Mouse (Mus musculus) heart, postnatal 36 days (tissue): ENCODE results near the gene a. TPM values are rescaled to one million over a fixed set of nuclear protein-coding genes. Genes with fewer than 3 reads are reported as not detected.
A peak's percentile ranks its signal among the peaks of the same experiment; 100 is the strongest.
"Not testable (repeated sequence)": the region's sequence is repeated elsewhere in the genome, so short reads cannot be mapped to it uniquely, and the experiment has no call there.

Source experiments
- DNase-seq, 2 experiments: peaks; one replicate each; pipeline ENCODE4 v3.0.0; 2021 to 2022
- intact Hi-C: fragments of 180-260 bp; cut with DNase I; formaldehyde crosslinking; loops from one replicate; pipeline ENCODE4 v1.15.1; 2025
- total RNA-seq, 2 experiments: library from RNA; stranded (reverse); gene quantifications; 2 replicates each; pipeline ENCODE4 v1.2.3; 2021

Gene a
- total RNA-seq, 2 experiments from 2014 or later: not detected

DNA sequence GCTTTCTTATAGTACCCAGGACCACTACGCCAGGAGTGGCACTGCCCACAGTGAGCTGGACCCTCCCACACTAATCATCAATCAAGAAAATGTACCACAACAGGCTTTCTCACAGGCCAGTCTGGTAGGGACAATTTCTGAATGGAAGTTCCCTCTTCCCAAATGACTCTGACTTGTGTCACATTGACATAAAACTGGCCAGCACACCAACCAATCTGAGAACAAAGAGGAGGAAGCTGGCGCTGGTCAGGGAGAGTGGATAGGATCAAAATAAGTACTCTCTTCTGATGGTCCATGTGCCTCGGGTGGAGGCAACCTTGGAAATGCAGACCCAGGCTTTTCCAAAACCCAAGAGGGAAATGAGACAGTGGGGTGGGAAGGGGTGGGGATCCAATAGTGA lies 253.3 kb downstream of the a start:
- intact Hi-C loops: no loop called here
- DNase-seq: no peak

DNA sequence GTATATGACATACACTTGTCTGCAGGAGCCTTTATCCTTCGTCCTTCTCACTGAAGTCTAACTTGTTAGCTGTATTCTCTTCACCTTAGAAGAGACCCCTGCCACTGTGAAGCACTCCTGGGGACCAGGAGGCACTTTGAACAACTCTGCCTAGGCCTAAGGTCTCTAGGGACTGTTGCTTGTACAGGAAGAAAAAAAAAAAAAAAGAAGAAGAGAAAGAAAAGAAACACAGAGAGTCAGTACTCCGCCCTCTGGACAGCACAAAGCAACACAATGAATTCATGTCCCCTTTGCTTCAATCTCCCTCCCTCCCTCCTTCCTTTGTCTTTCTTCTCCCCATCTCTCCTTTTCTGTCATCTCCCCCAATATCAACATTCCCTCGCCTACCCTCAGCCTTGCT lies 253.9 kb downstream of the a start:
- intact Hi-C loops: no loop called here
- no peak for DNase-seq

DNA sequence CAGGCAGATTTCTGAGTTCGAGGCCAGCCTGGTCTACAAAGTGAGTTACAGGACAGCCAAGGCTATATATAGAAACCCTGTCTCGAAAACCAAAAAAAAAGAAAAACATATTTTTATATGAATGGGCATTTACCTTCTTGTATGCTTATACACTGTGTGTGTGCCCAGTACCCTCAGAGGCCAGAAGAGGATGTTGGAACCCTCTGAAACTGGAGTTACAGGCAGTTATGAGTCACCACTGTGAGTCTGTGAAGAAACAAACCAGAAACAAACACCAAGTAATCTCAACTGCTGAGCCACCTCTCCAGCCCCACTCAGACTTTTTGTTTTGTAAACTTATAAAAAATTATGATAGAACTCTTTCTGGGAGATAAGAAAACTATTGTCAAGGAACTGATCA lies 255.6 kb downstream of the a start:
- intact Hi-C loops: no loop called here
- no peak for DNase-seq

DNA sequence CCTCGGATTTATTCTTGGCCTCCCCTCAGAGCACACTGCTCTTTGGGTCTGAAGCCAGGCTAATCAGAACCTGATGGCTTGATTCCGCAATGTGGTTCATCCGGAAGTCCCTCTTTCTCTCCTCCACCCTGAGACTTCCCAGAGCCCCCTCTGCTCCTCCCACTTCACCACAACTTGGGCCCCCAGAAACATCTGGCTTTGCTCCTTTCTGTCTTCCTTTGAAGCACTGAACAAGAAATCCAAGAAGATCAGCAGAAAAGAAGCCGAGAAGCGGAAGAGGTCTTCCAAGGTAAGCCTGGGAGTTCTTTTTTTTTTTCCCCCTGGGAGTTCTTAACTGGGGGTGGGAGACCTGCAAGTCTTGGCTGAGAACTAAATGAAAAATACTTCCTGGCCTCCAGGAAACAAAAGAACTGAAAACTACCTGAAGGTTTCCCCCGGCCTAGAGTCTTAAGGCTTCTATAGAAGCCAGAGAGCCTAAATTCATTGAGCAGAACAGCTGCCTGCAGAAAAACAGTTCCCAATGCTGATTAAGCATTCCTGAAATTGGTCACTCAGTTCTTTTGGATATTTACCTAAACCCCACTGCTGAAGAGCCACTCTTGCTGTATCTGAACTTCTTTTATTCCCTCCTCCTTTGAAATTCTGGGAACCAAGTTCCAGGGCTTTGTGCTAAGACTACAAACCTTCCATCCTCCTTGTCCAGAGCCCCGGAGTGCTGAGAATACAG lies 256.4 kb downstream of the a start:
- DNase-seq: no peak
- intact Hi-C loops: no loop called here

DNA sequence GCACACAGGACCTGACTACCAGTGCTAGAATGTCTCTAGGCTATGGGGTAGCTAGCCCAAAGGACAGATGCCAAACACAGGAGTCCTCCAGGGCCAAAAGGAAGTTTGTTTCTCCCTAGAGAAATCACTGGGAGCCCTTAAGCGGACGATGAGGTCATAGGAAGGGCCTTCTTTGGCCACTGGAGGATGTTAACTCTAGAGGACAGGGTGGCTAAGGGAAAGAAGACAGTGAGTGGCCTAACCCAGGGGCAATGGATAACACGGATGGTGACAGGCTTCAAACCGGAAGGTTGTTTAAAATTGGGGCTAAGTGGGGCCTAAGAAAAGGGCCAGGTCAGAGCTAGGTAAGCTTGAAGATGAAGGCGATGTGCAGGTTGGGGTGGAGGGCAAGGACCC lies 258.9 kb downstream of the a start:
- intact Hi-C loops: loop anchor here (2.0 kb wide), 1 partner anchor 23 kb away; no protein-coding TSS in a partner anchor
- peak in 1 of 2 experiments; percentile 8 for DNase-seq

DNA sequence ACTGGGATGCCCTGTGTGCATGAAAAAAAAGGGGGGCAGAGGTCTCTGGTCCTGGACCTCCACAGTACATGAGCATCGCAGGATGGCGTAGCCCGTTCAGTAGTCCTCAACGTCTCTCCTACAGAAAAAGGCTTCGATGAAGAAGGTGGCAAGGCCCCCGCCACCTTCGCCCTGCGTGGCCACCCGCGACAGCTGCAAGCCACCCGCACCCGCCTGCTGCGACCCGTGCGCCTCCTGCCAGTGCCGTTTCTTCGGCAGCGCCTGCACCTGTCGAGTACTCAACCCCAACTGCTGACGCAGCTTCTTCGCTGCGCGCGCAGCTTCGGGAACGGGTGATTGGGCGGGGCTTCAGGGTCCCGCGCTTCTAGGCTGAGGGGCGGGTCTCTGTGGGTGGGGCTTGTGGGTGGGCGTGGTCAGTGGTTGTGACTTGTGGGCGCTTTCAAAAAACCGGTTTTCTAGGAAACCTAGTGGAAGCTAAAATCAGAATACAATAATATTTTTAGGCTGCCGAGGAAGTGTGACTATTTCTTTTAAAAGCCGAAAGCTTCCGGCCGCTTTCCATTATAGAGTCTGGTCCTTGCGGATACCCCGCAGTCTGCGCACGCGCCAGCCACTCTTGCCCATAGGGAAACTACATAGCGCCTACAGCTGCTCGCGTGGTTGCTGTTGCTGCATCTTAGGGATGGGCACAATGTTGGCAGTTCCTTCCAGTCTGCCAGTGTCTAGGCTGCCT lies 259.5 kb downstream of the a start:
- peak; percentile 92 to 94 for DNase-seq
- intact Hi-C loops: loop anchor here (2.0 kb wide), 1 partner anchor 22 kb away; no protein-coding TSS in a partner anchor

DNA sequence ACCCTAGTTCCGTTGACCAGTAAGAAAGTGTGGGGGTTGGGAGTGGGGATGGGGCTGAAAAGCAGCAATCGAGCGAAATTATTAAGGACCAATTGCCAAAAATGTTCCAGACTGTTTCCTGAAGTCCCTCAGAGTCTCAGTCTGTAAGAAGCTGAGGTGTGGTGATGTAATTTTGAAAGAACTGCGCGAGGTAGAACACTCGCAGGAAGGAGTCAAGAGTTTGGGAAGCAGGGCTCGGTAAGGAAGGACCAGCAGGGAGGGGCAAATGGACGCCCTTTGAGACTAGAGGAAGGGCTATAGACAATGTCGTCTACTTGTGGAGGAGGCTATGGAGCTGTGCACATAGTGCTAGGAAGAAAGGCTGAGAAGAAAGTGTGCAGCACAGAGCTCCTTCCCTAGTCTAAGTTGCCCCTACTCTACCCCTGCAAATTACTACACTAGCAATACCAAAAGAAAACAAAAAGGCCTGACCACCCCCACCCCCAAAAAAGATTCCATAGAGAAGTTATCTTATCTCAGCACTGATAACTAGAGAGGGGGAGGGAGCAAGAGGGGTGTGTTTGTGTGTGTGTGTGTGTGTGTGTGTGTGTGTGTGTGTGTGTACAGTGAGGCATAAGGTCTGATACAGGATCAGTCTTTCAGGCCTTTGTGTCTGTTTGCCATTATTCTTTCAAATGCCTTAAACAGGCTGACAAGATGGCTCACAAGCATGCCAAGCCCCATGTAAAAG lies 260.6 kb downstream of the a start:
- intact Hi-C loops: loop anchor here (2.0 kb wide), 1 partner anchor 21 kb away; no protein-coding TSS in a partner anchor
- no peak for DNase-seq

DNA sequence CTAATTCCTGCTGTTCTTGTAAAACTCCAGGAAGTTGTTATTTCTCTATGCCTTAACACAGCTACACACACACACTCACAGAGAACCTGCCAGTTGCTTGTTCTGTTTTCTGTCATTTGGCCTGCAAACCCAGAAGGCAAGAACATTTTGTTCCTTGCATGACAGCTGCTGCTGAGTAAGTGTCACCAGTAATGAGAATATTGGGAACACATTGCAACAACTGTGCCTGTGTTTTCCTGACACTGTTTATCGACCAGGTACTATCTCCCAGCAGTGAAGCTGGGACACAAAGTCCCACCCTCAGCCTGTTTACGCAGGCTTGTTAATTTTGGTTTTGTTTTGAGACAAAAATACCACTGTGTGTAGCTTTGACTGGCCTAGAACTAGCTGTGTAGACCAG lies 261.5 kb downstream of the a start:
- intact Hi-C loops: no loop called here
- DNase-seq: no peak

DNA sequence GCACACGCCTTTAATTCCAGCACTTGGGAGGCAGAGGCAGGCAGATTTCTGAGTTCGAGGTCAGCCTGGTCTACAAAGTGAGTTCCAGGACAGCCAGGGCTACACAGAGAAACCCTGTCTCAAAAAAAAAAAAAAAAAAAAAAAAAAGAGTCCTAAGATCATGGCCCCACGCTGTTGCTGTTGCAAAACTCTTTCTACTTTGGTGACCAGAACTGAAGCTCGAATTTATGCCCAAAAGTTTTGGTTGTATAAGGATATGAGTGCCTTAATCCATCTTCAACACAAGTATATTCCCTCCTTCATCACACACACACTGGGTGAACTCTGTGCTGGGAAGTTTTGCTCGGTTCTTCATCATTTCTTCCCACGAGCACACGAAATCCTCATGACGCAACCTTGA lies 262.3 kb downstream of the a start:
- intact Hi-C loops, DNase-seq: not testable (repeated sequence)

DNA sequence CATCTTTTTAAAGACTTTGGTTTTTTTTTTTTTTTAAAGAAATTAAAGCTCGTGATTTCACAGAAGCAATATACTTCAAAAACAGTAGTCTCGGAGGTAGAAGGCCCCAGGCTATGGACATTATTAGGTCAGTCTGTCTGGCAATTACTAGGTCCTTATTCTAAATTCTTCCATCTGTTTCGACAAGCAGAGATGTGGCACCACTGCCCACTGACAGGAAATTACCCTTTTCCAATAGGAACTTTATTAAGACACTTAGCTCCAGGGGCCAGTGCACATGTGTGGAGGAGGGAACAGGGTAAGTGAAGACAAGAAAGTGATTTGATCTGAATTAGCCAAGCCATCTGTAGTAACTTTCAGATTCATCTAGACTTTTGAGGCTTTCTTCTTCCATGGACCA lies 263.5 kb downstream of the a start:
- DNase-seq: no peak
- intact Hi-C loops: no loop called here

DNA sequence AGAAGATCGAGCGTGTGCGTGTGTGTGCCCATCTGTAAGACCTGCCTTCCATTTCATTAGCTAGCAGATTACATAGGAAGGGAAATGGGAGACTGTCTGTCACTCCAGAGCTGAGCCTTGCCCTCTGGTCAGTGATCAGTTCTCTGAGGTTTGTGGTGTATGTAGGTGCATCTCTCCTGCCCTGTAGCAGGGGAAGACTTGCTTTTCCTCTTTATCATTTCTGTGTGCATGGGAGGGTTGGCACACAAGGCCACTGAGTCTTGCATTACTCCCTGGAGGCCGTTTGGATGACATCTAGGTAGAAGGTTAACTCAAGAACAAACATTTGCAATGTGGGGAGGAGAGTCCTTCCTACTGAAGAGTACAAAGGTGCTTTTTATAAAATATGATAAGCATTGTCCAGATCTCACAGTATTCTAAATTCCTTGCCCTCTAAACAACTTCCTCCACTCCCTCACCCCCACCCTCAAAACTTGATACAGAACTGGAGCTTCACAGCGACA lies 264.9 kb downstream of the a start:
- intact Hi-C loops: no loop called here
- no peak for DNase-seq

DNA sequence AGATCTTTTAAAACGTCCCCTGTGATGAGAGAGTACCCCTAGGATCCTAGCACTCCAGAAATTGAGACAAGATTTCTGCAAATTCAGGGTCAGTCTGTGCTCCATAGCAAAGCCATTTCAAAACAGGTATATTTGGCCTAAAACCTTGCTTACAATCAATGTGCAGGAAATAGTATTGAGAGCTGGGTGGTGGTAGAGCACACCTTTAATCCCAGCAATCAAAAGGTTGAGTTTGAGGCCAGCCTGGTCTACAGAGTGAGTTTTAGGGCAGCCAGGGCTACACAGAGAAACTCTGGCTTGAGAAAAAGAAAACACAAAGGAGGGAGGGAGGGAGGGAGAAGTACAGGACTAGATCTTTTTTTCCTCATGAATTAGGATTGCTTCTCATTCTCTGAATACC lies 266.2 kb downstream of the a start:
- DNase-seq: no peak
- intact Hi-C loops: no loop called here

DNA sequence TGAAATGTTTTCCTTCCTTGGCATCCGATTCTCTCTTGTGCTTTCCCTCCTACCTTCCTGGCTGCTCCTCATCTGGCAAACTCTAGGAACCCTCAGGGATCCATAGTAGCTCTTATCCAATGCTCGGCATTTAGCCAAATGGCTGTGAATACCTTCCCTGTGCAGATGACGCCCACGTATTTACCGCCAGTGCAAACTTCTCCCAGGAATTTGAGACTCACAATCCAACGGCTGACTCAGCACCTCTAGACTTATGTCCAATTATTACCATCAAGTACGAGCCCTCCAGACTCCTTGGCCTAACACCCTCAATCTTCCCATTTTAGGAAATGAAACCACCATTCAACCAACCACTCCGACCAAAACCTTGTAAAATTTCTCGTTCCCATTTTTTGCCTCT lies 279.8 kb downstream of the a start:
- DNase-seq: no peak
- intact Hi-C loops: loop anchor here (5.0 kb wide), 1 partner anchor 179 kb away; the partner anchor contains the start of gene Eif2s2

DNA sequence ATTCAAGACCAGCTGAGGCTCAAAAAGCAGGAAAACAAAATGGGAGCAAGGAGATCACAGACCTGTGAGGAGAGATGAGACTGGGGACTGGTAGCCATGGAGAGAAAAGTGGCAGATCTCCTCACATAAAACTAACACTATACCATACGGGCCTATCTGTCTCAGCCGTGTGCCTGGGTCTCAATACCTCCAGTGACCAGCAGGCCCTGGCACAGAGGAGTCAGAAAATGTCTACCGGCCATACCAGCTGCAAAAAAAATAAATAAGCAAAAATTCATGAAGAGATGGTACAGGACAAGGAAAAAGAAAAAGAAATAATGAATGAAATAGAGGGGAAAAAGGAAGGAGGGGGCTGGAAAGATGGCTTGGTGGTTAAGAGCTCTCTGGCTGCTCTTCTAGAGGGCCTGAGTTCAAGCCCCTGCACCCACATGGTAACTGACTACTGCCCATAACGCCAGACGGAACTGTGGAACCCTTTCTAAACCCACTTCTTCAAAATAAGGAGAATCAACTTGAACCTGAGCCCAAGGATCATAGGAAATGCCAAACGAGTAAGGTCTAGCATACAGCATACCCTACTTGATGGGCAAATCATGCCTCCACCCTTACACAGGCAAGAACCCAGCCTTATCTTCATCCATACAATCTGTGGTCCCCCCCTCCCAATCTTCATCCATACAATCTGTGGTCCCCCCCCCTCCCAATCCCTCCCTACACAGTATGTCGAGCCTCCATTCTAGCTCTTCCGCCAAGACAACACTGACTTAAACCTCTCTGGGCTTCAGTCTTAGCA lies 281.3 kb downstream of the a start:
- DNase-seq: no peak
- intact Hi-C loops: loop anchor here (2.0 to 5.0 kb wide), 2 partner anchors 22 to 180 kb away; partner anchors contain the start of gene Eif2s2

DNA sequence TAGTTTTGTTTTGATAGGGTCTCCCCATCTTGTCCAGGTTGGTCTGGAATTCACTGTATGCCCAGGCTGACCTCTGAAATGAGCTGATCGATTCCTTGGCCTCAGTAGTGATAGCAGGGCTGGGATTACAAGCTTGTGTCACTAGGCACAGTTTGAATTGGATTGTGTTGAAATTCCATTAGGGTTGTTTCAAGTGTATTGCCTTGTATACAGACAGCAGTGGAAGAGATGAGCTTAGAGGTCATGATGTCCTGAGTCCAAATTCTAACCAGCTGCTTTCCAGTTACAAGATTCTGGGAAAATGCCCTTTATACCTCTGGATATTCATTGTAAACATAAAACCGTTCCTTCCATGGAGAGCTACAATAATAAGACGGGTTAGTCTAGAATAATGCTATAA lies 282.1 kb downstream of the a start:
- no peak for DNase-seq
- intact Hi-C loops: loop anchor here (2.0 to 5.0 kb wide), 2 partner anchors 23 to 181 kb away; partner anchors contain the start of gene Eif2s2

DNA sequence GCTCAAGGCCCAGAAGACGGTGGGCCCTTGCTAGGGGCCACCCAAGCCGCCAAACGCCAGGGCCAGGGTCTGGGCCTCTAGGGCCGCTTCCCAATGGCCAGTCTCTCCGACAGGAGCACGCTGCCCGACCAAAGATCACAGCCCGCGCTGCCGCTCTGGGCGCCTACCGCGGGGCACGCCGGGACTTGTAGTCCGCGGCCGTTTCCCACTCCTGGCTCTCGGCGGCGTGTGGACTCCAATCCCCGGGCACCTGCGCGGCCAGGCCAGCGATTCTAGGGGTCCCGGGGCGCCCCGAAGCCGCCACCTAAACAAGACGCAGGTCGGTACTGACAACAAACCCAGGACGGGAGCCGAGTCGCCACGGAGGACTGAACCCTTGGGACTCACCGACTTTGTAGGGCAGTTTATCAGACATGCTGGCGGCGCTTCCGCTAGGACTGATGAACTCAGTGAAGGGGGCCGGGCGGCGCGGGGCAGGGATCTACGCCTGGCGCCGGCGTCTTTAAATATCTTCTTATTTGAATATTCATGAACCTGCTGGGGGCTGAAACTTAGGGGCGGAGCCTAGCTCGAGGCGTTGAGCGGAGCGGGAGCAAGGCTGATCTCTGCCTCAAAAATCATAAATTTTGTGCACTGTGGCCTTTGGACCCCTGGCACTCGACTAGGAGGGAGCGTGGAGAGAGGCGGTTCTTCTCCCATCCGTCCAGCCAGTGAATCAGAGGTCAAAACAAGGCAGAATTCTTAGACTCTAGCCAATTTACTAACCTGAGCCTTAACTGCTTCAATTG lies 283.0 kb downstream of the a start, which contains the start of gene Ahcy:
Ahcy (minus strand) TSS at position 520 of the 788 bp plus-strand sequence.
- intact Hi-C loops: loop anchor here (2.0 to 5.0 kb wide), 3 partner anchors 23 to 182 kb away; partner anchors contain the start of genes Eif2s2 and Itch
- DNase-seq: peak; percentile 88 to 94

DNA sequence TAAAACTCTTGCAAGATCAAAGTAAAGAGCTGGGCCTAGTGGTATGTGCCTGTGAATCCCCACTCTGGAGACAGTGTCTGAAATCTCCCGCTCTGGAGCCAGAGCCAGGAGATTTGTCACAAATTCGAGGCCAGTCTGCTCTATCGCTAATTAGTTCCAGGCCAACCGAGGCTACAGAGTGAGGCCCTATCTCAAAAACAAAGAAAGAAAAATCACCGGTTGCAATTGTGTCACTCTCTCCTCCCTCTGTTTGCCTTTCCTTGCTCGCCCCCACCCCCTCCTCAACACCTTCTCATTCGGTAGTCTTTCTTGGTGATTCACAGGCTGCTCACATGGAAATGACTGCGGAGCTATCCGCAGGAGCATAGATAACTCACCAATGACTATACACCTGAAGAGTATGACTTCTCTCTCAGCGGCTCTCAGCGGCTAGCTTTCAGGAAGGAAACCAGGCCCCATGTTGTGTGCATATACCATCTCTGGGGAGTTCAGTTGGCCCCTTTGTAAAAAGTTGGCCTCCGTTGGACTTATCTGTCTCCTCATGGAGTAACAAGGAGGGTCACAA lies 283.6 kb downstream of the a start:
- intact Hi-C loops: loop anchor here (2.0 to 5.0 kb wide), 2 partner anchors 58 to 183 kb away; partner anchors contain the start of genes Eif2s2 and Itch
- DNase-seq: peak in 1 of 2 experiments; percentile 20

DNA sequence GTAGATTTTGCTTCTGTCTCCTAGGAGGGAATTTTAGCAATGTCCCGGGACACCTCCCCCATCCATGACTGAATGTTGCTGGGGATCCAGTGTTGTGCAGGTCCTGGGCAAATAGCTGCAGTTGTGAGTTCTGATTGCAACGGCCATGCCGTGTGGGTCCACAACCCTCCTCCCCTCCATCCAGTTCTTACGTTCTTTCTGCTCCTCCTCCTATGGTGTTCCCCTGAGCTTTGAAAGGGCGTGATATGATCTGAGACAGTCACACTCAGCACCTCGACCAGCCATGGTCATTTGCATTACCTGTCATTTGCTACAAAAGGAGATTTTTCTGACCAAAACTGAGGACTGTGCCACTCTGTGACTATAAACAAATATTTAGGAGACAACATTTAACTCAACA lies 284.4 kb downstream of the a start:
- intact Hi-C loops: loop anchor here (2.0 kb wide), 1 partner anchor 57 kb away; the partner anchor contains the start of gene Itch
- DNase-seq: no peak
